Mouse (Mus musculus): Measurements from ENCODE around the gene Emilin2. TPM values are rescaled to one million over a fixed set of nuclear protein-coding genes. Genes with fewer than 3 reads are reported as not detected.

Emilin2 gene
- polyA plus RNA-seq, 1 experiment from 2014 or later, result 5.9 TPM

DNA sequence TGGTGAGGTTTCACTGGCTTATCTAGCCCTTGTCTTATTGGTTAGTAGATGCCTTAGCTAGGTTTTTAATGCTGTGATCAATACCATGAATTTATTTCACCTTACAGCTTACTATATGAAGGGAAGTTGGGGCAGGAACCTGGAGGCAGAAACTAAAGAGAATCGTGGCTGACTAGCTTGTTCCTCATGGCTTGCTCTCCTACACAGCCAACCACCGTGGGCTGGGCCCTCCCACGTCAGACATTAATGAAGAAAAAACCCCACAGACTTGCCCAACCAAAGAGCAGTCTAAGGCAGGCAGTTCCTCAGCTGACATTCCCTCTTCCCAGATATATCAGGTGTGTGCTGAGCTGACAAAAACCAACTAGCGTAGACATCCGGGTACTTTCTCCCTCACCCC, 88.1 kb downstream of the Emilin2 start:
- Histone ChIP-seq H3K9ac (no peak overlapping the region), H3K4me3 (replicated peaks) (no peak overlapping the region), H3K36me3 (no peaks in the 10 kb centered on the region), H3K27ac (no peak overlapping the region), H3K27me3 (replicated peaks) (no peaks in the 10 kb centered on the region), H3K4me2 (no peak overlapping the region), H3K4me1 (no peaks in the 10 kb centered on the region), H3K9me3 (no peaks in the 10 kb centered on the region)
- 75% methylated on average over 5 of the region's 5 CpGs for WGBS
- no peak for ATAC-seq (ENCODE audit: insufficient read depth, low FRiP score, low read depth)

- H3K4me1 ChIP-seq, result no peaks in the 10 kb centered on the region
- H3K4me3 ChIP-seq (replicated peaks), result no peak overlapping the region
- WGBS, result 84% methylated on average over 3 of the region's 3 CpGs
- H3K27me3 ChIP-seq (replicated peaks), result no peaks in the 10 kb centered on the region
- H3K9ac ChIP-seq, result no peak overlapping the region
- peaks cover 4% of the 10 kb centered on the region; the same call in 1 of the 2 replicates for H3K36me3 ChIP-seq
- H3K4me2 ChIP-seq, result no peak overlapping the region
- no peaks in the 10 kb centered on the region for H3K9me3 ChIP-seq
- no peak overlapping the region for H3K27ac ChIP-seq
- ATAC-seq (ENCODE audit: insufficient read depth, low FRiP score, low read depth), result no peak
These were observed 90.4 kb downstream of the Emilin2 start for GRCm38 (mm10) chr17:71221383-71221782.

DNA sequence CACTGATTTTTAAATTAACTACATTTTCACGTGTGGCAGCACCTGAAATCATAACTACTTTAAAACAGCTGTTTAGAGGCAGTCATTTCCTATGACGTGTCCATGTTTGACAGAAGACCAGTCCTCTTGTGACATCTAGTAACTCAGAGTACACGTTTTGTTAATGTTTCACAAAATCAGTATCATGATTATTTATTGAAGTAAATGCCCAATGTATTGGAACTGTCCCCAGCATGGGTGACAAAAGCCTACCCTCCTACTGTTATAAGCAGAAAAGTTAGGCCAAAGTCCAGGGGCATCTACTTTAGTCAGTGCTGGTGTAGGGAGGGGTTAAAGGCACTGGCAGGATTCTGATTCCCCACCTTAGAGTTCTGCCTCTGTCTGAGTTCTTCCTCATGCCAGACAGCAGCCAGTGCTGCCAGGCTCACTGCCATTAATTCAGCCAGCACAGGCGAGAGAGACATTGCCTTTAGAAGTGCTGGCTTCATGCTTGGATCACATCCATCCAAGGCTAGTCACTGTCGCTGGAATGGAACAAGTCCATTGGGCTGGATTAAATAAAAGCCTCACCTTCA, 94.6 kb downstream of the Emilin2 start:
- H3K9me3 ChIP-seq, result no peaks in the 10 kb centered on the region
- WGBS, result 82% methylated on average over 5 of the region's 5 CpGs
- H3K4me1 ChIP-seq, result 0 out of 2 replicates have a peak, but pooled peaks cover 6% of the 10 kb centered on the region
- H3K9ac ChIP-seq, result no peak overlapping the region
- peaks cover 4% of the 10 kb centered on the region; the same call in 1 of the 2 replicates for H3K36me3 ChIP-seq
- no peaks in the 10 kb centered on the region for H3K27me3 ChIP-seq (replicated peaks)
- ATAC-seq (ENCODE audit: insufficient read depth, low FRiP score, low read depth), result no peak
- no peak overlapping the region for H3K4me2 ChIP-seq
- H3K27ac ChIP-seq, result no peak overlapping the region
- H3K4me3 ChIP-seq (replicated peaks), result no peak overlapping the region

GRCm38 (mm10) chr17:71216263-71216662, 95.5 kb downstream of the Emilin2 start:
- Histone ChIP-seq H3K4me3 (replicated peaks) (no peak overlapping the region), H3K27ac (no peak overlapping the region), H3K27me3 (replicated peaks) (no peaks in the 10 kb centered on the region), H3K36me3 (peaks cover 4% of the 10 kb centered on the region; the same call in 1 of the 2 replicates), H3K9ac (no peak overlapping the region), H3K4me1 (0 out of 2 replicates have a peak, but pooled peaks cover 6% of the 10 kb centered on the region), H3K9me3 (no peaks in the 10 kb centered on the region), H3K4me2 (no peak overlapping the region)
- ATAC-seq (ENCODE audit: insufficient read depth, low FRiP score, low read depth), result no peak
- WGBS, result 91% methylated on average over 2 of the region's 2 CpGs

- Histone ChIP-seq H3K9me3 (no peaks in the 10 kb centered on the region), H3K27me3 (replicated peaks) (no peaks in the 10 kb centered on the region), H3K27ac (no peak overlapping the region), H3K36me3 (peaks cover 4% of the 10 kb centered on the region; the same call in 1 of the 2 replicates), H3K4me3 (replicated peaks) (no peak overlapping the region), H3K4me1 (0 out of 2 replicates have a peak, but pooled peaks cover 6% of the 10 kb centered on the region), H3K4me2 (no peak overlapping the region), H3K9ac (no peak overlapping the region)
- ATAC-seq (ENCODE audit: insufficient read depth, low FRiP score, low read depth), result no peak
- 56% methylated on average over 2 of the region's 2 CpGs for WGBS
These were observed 96.4 kb downstream of the Emilin2 start for GRCm38 (mm10) chr17:71215241-71215839.

- Histone ChIP-seq H3K4me1 (0 out of 2 replicates have a peak, but pooled peaks cover 6% of the 10 kb centered on the region), H3K9ac (no peak overlapping the region), H3K27me3 (replicated peaks) (no peaks in the 10 kb centered on the region), H3K9me3 (no peaks in the 10 kb centered on the region), H3K27ac (no peak overlapping the region), H3K4me3 (replicated peaks) (no peak overlapping the region), H3K36me3 (peaks cover 4% of the 10 kb centered on the region; the same call in 1 of the 2 replicates), H3K4me2 (no peak overlapping the region)
- ATAC-seq (ENCODE audit: insufficient read depth, low FRiP score, low read depth), result no peak
- 69% methylated on average over 17 of the region's 17 CpGs for whole genome bisulfite sequencing
These were observed 97.1 kb downstream of the Emilin2 start for GRCm38 (mm10) chr17:71214514-71215240.

DNA sequence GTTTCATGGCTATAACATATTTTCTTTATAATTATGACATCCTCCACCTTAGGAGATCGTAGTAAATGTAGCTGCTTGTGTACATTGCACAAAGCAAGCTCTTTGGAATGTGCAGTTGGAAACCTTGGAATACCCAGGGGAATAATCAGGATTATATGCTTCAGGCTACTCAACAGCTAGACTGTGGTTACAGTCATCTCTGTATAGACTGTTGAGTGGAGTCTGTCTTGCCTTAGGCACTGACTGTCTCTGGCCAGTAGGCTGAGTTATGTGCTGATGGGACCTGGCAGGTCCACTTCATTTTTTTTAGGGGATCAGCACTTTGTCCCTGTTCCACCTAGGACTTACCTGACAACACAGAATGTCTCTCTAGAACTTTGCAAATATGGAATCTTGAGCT, 98.1 kb downstream of the Emilin2 start:
- Histone ChIP-seq H3K36me3 (peaks cover 4% of the 10 kb centered on the region; the same call in 1 of the 2 replicates), H3K4me3 (replicated peaks) (no peak overlapping the region), H3K4me2 (no peak overlapping the region), H3K27ac (no peak overlapping the region), H3K9ac (no peak overlapping the region), H3K9me3 (no peaks in the 10 kb centered on the region), H3K27me3 (replicated peaks) (no peaks in the 10 kb centered on the region), H3K4me1 (0 out of 2 replicates have a peak, but pooled peaks cover 6% of the 10 kb centered on the region)
- WGBS, result 74% methylated on average over 1 of the region's 1 CpGs
- ATAC-seq (ENCODE audit: insufficient read depth, low FRiP score, low read depth), result no peak

GRCm38 (mm10) chr17:71211962-71212646, 99.7 kb downstream of the Emilin2 start:
- Histone ChIP-seq H3K4me3 (replicated peaks) (no peak overlapping the region), H3K27me3 (replicated peaks) (no peaks in the 10 kb centered on the region), H3K9ac (no peak overlapping the region), H3K27ac (no peak overlapping the region), H3K4me2 (no peak overlapping the region), H3K9me3 (no peaks in the 10 kb centered on the region), H3K4me1 (0 out of 2 replicates have a peak, but pooled peaks cover 6% of the 10 kb centered on the region), H3K36me3 (no peaks in the 10 kb centered on the region)
- WGBS, result 68% methylated on average over 6 of the region's 6 CpGs
- ATAC-seq (ENCODE audit: insufficient read depth, low FRiP score, low read depth), result peak; percentile 87; the same call in 1 of the 2 replicates

DNA sequence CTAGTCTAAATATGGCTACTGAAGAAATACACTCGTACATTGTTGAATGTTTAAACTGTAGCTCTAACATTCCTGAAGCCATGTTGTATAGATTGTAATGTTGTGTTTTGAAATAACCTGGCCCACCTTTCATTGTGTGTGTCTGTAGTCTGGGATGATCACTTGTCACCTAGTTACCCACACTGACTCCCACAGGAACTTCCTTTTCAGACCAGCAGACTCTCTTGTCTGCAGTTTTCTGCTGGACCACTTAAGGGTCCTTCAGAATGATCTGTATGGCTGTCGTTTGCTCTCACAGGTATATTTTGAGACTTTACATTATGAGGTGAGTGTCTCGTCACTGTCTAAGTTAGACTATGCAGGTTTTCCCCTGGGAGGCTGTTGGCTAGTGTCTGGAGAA, 101.8 kb downstream of the Emilin2 start:
- H3K4me1 ChIP-seq, result 0 out of 2 replicates have a peak, but pooled peaks cover 6% of the 10 kb centered on the region
- H3K27ac ChIP-seq, result no peak overlapping the region
- H3K9me3 ChIP-seq, result no peaks in the 10 kb centered on the region
- ATAC-seq (ENCODE audit: insufficient read depth, low FRiP score, low read depth), result no peak
- H3K27me3 ChIP-seq (replicated peaks), result no peaks in the 10 kb centered on the region
- no peak overlapping the region for H3K4me3 ChIP-seq (replicated peaks)
- 73% methylated on average over 3 of the region's 3 CpGs for WGBS
- H3K4me2 ChIP-seq, result no peak overlapping the region
- no peaks in the 10 kb centered on the region for H3K36me3 ChIP-seq
- no peak overlapping the region for H3K9ac ChIP-seq

DNA sequence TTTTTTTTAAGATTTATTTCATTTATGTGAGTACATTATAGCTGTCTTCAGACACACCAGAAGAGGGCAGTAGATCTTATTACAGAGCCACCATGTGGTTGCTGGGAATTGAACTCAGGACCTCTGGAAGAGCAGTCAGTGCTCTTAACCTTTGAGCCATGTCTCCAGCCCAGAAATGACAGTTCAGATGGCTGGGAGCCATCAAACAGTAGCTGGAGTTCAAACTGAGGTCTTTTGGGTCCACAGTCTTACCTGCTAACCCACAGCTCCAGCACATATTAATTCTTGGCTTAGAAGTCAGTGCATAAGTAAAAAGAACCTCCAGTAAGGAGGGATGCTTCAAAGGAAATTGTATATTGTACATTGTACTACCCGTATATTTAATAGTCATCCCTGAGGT, 102.9 kb downstream of the Emilin2 start:
- Histone ChIP-seq H3K4me2 (no peak overlapping the region), H3K9ac (no peak overlapping the region), H3K27me3 (replicated peaks) (no peaks in the 10 kb centered on the region), H3K36me3 (no peaks in the 10 kb centered on the region), H3K4me1 (no peaks in the 10 kb centered on the region), H3K9me3 (no peaks in the 10 kb centered on the region), H3K27ac (no peak overlapping the region), H3K4me3 (replicated peaks) (no peak overlapping the region)
- 73% methylated on average over 1 of the region's 1 CpGs for WGBS
- no peak for ATAC-seq (ENCODE audit: insufficient read depth, low FRiP score, low read depth)

- WGBS, result 89% methylated on average over 1 of the region's 1 CpGs
- Histone ChIP-seq H3K4me1 (no peaks in the 10 kb centered on the region), H3K9me3 (no peaks in the 10 kb centered on the region), H3K27me3 (replicated peaks) (no peaks in the 10 kb centered on the region), H3K27ac (no peak overlapping the region), H3K36me3 (no peaks in the 10 kb centered on the region), H3K4me2 (no peak overlapping the region), H3K9ac (no peak overlapping the region), H3K4me3 (replicated peaks) (no peak overlapping the region)
- no peak for ATAC-seq (ENCODE audit: insufficient read depth, low FRiP score, low read depth)
These were observed 103.4 kb downstream of the Emilin2 start for GRCm38 (mm10) chr17:71208376-71208775.
